Mouse (Mus musculus): Measurements from ENCODE around the gene Gm3424.
"Not testable (repeated sequence)": the region's sequence is repeated elsewhere in the genome, so short reads cannot be mapped to it uniquely, and the experiment has no call there.

Gene Gm3424

DNA sequence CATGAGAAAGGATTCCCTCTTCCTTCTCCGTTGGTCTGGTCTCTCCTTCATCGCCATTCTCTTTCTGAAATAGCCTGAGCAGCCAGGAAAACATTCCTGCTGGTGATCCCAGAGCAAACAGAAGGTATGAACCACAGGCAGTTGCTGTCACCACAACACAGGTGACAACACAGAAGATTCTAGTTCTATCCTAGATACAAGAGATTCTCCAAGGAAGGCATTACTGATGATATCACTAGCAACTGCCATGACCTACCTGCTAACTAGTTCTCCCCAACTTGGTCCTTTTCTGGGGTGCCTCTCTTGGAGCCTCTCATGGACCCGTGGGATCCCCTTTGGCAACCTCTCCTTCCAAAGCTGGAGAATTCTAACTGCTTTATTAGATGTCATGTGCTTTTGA is at the start of gene Gm3424:
TSS of gene Gm3424 (minus strand) at position 101 of the 400 bp plus-strand sequence.
- in situ Hi-C loops (cut with MboI, MseI): loop anchor here in 1 of 2 experiments (25.0 kb wide), 1 partner anchor 593 kb away; no protein-coding TSS in a partner anchor

GRCm38 (mm10) chr14:5879791-5880190 is 49.7 kb upstream of the Gm3424 start:
- in situ Hi-C loops (cut with MboI, MseI): loop anchor here (5.0 to 10.0 kb wide), 2 partner anchors 83 to 1685 kb away; partner anchors contain the start of genes Gm3558 (in 2 of the 2) and Gm3248 (in 1 of the 2)

- in situ Hi-C loops (cut with MboI, MseI): loop anchor here (5.0 to 10.0 kb wide), 2 partner anchors 83 to 1686 kb away; partner anchors contain the start of genes Gm3558 (in 2 of the 2) and Gm3248 (in 1 of the 2)
Measured at GRCm38 (mm10) chr14:5879136-5879535, 49.0 kb upstream of the Gm3424 start.

- in situ Hi-C loops (cut with MboI, MseI): loop anchor here (25.0 kb wide), 2 partner anchors 369 to 1194 kb away; partner anchors contain the start of genes Gm3187 (in 1 of the 2), Gm3239 (in 1 of the 2) and Gm8246 (in 1 of the 2)
Measured at GRCm38 (mm10) chr14:5855911-5856310, 25.8 kb upstream of the Gm3424 start.

GRCm38 (mm10) chr14:5812699-5813356 is 17.3 kb downstream of the Gm3424 start:
- in situ Hi-C loops (cut with MboI, MseI): not testable (repeated sequence)

- in situ Hi-C loops (cut with MboI, MseI): not testable (repeated sequence)
Measured at GRCm38 (mm10) chr14:5807882-5808281, 22.2 kb downstream of the Gm3424 start, which contains the start of gene Gm3383. Gene Gm3383 (minus strand): TSS chr14:5807982.

All from T-helper 17 cell (primary cell).